Mouse (Mus musculus): ENCODE measurements around the gene Klhl24.
A peak's percentile ranks its signal among the peaks of the same experiment; 100 is the strongest.

Gene Klhl24

GRCm38 (mm10) chr16:20144568-20144967, 47.2 kb downstream of the Klhl24 start:
- no peak for DNase-seq (ENCODE audit: low read depth, low spot score)

- no peak for DNase-seq (ENCODE audit: low read depth, low spot score)
These were observed 54.6 kb downstream of the Klhl24 start for GRCm38 (mm10) chr16:20151991-20152390.

DNA sequence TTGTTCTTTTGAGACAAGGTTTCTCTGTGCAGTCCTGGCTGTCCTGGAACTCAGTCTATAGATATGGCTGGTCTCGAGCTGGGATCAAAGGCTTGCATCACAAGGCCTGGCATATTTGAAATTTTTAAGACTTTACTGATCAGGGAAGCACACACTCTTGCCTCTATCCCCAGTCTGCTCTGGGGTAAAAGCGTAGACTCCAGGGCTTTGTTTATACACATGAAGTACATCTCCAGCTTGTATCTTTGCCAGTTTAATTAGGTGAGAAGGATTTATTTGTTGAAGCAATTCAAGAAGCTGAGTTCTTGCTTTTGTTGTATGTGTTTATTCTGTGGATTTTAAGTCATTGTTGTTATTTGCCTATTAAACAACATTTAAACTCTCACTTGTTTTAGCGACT, 56.4 kb downstream of the Klhl24 start:
- DNase-seq (ENCODE audit: low read depth, low spot score), result no peak

DNA sequence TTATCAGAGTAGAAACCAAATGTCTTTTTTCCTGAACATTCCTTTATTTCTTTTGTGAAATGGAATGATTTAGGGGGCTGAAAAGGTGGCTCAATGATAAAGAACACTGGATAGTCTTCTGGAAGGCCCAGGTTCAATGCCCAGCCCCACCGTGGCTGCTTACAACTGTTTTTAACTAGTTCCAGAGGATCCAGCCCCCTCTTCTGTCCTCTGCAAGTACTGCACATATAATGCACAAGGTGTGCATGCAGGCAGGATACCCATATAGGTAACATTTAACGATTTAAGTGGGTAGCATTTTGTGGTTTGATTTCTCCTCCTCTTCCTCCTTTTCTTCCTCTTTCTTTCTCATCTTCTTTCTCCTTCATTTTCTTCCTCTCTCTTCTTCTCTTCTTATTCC, 62.8 kb downstream of the Klhl24 start:
- DNase-seq (ENCODE audit: low read depth, low spot score), result no peak

DNA sequence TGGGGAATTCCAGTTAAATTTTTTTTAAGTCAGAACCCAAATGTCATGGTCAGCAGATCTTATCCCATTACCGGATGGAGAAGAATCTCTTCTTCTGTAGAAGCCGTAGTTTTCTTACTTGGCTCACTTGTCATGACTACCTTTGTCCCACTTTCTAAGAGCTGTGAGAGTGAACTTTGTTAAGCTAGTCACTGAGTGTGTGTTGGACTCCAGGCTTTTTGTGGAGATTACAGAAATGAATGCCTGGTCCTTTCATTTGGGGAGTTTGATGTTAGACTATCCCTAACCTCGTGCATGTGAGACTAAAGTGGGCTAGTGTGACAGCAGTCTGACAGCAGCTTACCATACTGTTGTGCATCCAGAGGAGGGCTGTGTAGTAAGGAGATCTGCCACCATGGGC, 71.7 kb downstream of the Klhl24 start:
- DNase-seq (ENCODE audit: low read depth, low spot score), result no peak

GRCm38 (mm10) chr16:20169471-20170106, 72.2 kb downstream of the Klhl24 start:
- peak; percentile 30 for DNase-seq (ENCODE audit: low read depth, low spot score)
